Mouse (Mus musculus): Measurements from ENCODE around the gene 4930432K21Rik.

The 4930432K21Rik gene

GRCm38 (mm10) chr8:84147769-84148530 is at the start of gene 4930432K21Rik, which contains the start of gene Cc2d1a:
TSS of gene 4930432K21Rik (plus strand) at chr8:84148025.
TSS of gene Cc2d1a (minus strand) at chr8:84147936.
- DNase-seq (ENCODE audit: low spot score), result peak; percentile 90

DNA sequence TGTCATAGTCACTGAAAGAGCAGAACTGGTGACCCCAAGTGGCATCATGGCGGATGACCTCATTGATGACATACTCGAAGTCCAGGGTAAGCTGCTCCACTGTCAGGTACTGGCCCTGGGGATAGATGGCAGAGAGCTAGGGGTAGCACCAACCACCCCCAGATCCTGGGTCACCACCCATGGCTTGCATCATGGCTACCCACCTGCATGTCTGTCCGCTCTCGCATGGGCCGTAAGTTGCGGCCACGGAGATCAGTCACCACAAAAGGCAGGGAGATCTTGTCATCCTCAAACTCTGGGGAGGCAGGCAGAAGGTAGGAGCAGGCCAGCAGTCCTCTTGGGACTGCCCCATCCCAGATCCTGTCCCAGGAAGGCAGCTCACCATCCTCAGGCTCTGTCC is 49.4 kb upstream of the 4930432K21Rik start:
- DNase-seq (ENCODE audit: low spot score), result no peak

GRCm38 (mm10) chr8:84101476-84102270 is 46.2 kb upstream of the 4930432K21Rik start:
- no peak for DNase-seq (ENCODE audit: low spot score)

DNA sequence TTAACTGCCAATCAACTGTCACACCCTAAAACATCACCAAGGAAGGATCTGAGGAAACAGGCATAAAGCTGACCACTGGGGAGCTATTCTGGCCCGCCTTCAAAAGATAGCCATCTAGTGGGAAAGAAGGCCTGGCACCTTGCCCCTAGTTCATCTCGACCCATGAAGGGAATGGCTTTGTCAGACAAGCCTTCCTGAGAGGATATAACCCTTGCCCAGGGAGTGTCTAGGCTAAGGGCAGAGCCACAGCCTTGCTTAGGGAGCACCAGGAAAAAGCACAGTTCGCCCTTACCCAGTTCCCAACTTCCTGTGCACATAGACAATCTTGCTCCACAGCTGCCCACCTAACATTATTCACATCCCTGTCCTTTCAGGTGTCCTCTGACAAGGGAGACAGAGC is 44.2 kb upstream of the 4930432K21Rik start:
- DNase-seq (ENCODE audit: low spot score), result no peak

GRCm38 (mm10) chr8:84104221-84104620 is 43.6 kb upstream of the 4930432K21Rik start:
- no peak for DNase-seq (ENCODE audit: low spot score)

- DNase-seq (ENCODE audit: low spot score), result peak; percentile 96
Measured at GRCm38 (mm10) chr8:84104697-84105609, 42.9 kb upstream of the 4930432K21Rik start, which contains the start of gene Dcaf15. TSS of gene Dcaf15 (minus strand) at chr8:84104768.

DNA sequence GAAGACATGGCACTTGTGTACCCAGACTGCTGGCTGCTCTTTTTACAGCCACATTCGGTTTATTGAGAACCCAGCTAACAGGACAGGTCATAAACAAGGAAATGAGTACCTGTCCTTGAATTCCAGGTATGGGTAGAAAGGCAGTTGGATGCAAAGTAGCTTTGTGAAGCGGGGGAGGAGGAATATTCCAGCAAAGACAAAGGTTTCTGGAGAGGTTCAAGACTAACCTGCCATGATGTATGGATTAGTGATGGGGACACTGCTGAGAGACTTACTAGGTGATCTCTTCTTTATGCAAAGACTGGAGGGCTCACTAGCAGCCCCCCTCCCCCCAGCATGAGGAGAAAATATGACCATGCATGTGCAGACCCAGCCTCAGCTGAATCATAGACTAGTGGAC is 42.1 kb upstream of the 4930432K21Rik start:
- DNase-seq (ENCODE audit: low spot score), result no peak

GRCm38 (mm10) chr8:84106216-84107040 is 41.4 kb upstream of the 4930432K21Rik start:
- no peak for DNase-seq (ENCODE audit: low spot score)

DNA sequence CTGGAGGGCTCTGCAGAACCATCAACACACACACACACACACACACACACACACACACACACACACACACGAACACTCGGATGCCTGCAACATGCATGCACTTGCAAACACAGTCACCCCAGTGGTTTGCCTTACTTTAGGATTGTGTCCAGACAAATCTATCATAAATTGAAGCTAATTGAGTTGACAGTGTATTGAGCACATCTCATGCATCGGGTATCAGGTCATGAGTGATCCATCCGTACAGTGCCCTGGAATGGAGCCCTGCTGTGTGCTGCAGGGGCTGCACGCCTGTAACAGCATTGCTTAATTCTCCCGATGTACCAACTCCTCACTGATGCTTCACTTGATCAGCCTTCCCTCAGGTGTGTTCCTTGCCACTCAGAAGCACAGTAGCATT is 32.2 kb upstream of the 4930432K21Rik start:
- no peak for DNase-seq (ENCODE audit: low spot score)

GRCm38 (mm10) chr8:84122151-84122550 is 25.7 kb upstream of the 4930432K21Rik start:
- DNase-seq (ENCODE audit: low spot score), result no peak

- DNase-seq (ENCODE audit: low spot score), result no peak
Measured at GRCm38 (mm10) chr8:84125656-84126055, 22.2 kb upstream of the 4930432K21Rik start, which contains the start of gene Podnl1. TSS of gene Podnl1 (plus strand) at chr8:84125989.

GRCm38 (mm10) chr8:84126742-84127141 is 21.1 kb upstream of the 4930432K21Rik start:
- no peak for DNase-seq (ENCODE audit: low spot score)

- DNase-seq (ENCODE audit: low spot score), result no peak
Measured at GRCm38 (mm10) chr8:84127202-84127901, 20.5 kb upstream of the 4930432K21Rik start.

DNA sequence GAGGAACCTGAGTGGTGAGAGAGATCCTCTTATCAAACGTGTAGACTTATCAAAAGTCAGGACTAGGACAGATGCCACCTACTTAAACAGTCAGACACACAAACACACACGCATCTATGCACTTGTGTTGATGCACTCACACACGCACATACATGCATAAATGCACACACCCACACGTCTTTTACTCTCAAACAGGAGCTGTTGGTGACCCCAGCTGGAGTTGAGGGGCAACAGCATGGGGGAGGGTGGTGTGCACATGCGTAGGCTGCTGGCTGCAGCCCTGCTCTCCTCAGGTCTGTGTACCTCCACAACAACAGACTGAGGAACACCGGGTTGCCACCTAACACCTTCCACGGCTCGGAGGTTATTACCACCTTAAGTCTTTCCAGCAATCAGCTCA is 19.5 kb upstream of the 4930432K21Rik start:
- DNase-seq (ENCODE audit: low spot score), result no peak

DNA sequence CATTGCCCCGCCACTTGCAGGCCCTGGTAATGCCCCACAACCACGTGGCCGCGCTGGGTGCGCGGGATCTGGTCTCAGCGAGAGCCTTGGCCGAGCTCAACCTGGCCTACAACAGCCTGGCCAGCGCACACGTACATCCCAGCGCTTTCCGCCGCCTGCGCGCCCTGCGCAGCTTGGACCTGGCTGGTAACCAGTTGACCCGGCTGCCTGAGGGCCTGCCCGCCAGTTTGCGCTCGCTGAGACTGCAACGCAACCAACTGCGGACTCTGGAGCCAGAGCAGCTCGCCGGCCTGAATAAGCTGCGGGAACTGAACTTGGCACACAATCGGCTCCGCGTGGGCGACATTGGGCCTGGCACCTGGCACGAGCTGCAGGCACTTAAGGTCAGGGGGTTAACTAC is 17.0 kb upstream of the 4930432K21Rik start:
- DNase-seq (ENCODE audit: low spot score), result no peak

- DNase-seq (ENCODE audit: low spot score), result no peak
Measured at GRCm38 (mm10) chr8:84132225-84132624, 15.6 kb upstream of the 4930432K21Rik start.

- DNase-seq (ENCODE audit: low spot score), result no peak
Measured at GRCm38 (mm10) chr8:84137848-84138247, 10.0 kb upstream of the 4930432K21Rik start.

GRCm38 (mm10) chr8:84140838-84141237 is 7.0 kb upstream of the 4930432K21Rik start:
- DNase-seq (ENCODE audit: low spot score), result no peak

- no peak for DNase-seq (ENCODE audit: low spot score)
Measured at GRCm38 (mm10) chr8:84144636-84145245, 3.1 kb upstream of the 4930432K21Rik start.

- DNase-seq (ENCODE audit: low spot score), result no peak
Measured at GRCm38 (mm10) chr8:84147324-84147766, 480 bp upstream of the 4930432K21Rik start.

Measured in layer of hippocampus, adult 9-10 months (tissue).